8 mouse cellular contexts compared by ENCODE assay signal in genomic region chr4:124277456-124278181, GRCm38 (mm10).
DNase-seq lines count a peak whose midpoint lies in the region; ATAC-seq lines count a peak whose summit lies in the region.

No protein-coding gene starts in this region.

- H3K4me3 ChIP-seq in embryonic facial prominence, embryonic 12.5 days, result peak overlapping the region; percentile 41
- H3K4me3 ChIP-seq in hindbrain, embryonic 12.5 days, result peak overlapping the region; percentile 31
- peak overlapping the region; percentile 36 for H3K4me3 ChIP-seq in midbrain, embryonic 11.5 days (ENCODE audit: low read depth, low read length)

- peak overlapping the region; percentile 64 for H3K9ac ChIP-seq in embryonic facial prominence, embryonic 12.5 days
- peak overlapping the region; percentile 55 for H3K9ac ChIP-seq in hindbrain, embryonic 12.5 days
- peak overlapping the region; percentile 78 for H3K9ac ChIP-seq in midbrain, embryonic 11.5 days (ENCODE audit: low read length)

- peak; percentile 54; the same call in 1 of the 2 replicates for ATAC-seq in embryonic facial prominence, embryonic 12.5 days (ENCODE audit: insufficient number of reproducible peaks, insufficient read depth, low FRiP score, low TSS enrichment)
- peak; percentile 69 for ATAC-seq in hindbrain, embryonic 12.5 days (ENCODE audit: low FRiP score)
- peak; percentile 77 for ATAC-seq in midbrain, embryonic 11.5 days (ENCODE audit: low FRiP score)

- H3K4me1 ChIP-seq in embryonic facial prominence, embryonic 12.5 days, result peaks cover 14% of the 10 kb centered on the region; the same call in 1 of the 2 replicates
- H3K4me1 ChIP-seq in hindbrain, embryonic 12.5 days, result peaks cover 28% of the 10 kb centered on the region
- H3K4me1 ChIP-seq in midbrain, embryonic 11.5 days (ENCODE audit: control insufficient read depth, insufficient read depth, low read length), result peaks cover 26% of the 10 kb centered on the region

- DNase-seq in kidney, postnatal 4 days, result peak; percentile 28 to 30
- no peak for DNase-seq in kidney, adult 18-20 months
- DNase-seq in midbrain, embryonic 11.5 days (ENCODE audit: low spot score, missing footprints), result peak; percentile 96
- no peak for DNase-seq in thymus, postnatal 10 days (ENCODE audit: low spot score in 2 of 2)
- no peak for DNase-seq in thymus, postnatal 0 days (ENCODE audit: low spot score)
- DNase-seq in spleen, postnatal 10 days (ENCODE audit: low spot score in 2 of 2), result no peak

- H3K4me2 ChIP-seq in embryonic facial prominence, embryonic 12.5 days (replicated peaks), result peak overlapping the region; percentile 85
- H3K4me2 ChIP-seq in hindbrain, embryonic 12.5 days (replicated peaks), result peak overlapping the region; percentile 82
- peak overlapping the region; percentile 76 for H3K4me2 ChIP-seq in midbrain, embryonic 11.5 days

- peak overlapping the region; percentile 85 for H3K27ac ChIP-seq in embryonic facial prominence, embryonic 12.5 days
- peak overlapping the region; percentile 82 for H3K27ac ChIP-seq in hindbrain, embryonic 12.5 days
- peak overlapping the region; percentile 94 for H3K27ac ChIP-seq in midbrain, embryonic 11.5 days (ENCODE audit: low read depth, low read length)

- under 1% methylated on average over 42 of the region's 43 CpGs for WGBS in embryonic facial prominence, embryonic 12.5 days
- under 1% methylated on average over 43 of the region's 43 CpGs for WGBS in hindbrain, embryonic 12.5 days
- WGBS in midbrain, embryonic 11.5 days, result under 1% methylated on average over 42 of the region's 43 CpGs

- no peaks in the 10 kb centered on the region for H3K9me3 ChIP-seq in embryonic facial prominence, embryonic 12.5 days
- H3K9me3 ChIP-seq in hindbrain, embryonic 12.5 days (replicated peaks), result no peaks in the 10 kb centered on the region
- no peaks in the 10 kb centered on the region for H3K9me3 ChIP-seq in midbrain, embryonic 11.5 days (ENCODE audit: control insufficient read depth, low read length)

- H3K36me3 ChIP-seq in embryonic facial prominence, embryonic 12.5 days, result no peaks in the 10 kb centered on the region
- no peaks in the 10 kb centered on the region for H3K36me3 ChIP-seq in hindbrain, embryonic 12.5 days
- no peaks in the 10 kb centered on the region for H3K36me3 ChIP-seq in midbrain, embryonic 11.5 days (ENCODE audit: control insufficient read depth, insufficient read depth, low read length)

- H3K27me3 ChIP-seq in embryonic facial prominence, embryonic 12.5 days, result no peaks in the 10 kb centered on the region
- H3K27me3 ChIP-seq in hindbrain, embryonic 12.5 days, result peaks cover 12% of the 10 kb centered on the region
- H3K27me3 ChIP-seq in midbrain, embryonic 11.5 days (ENCODE audit: control insufficient read depth, insufficient read depth, low read length), result 0 out of 2 replicates have a peak, but pooled peaks cover 2% of the 10 kb centered on the region

Comparison
In these comparisons a context has a peak if more than half of its experiments do, and no peak if none do; other contexts are left out.
1. DNase-seq: peak in kidney, postnatal 4 days (2 of 2) and midbrain, embryonic 11.5 days (single experiment); none in kidney, adult 18-20 months (single experiment), thymus, postnatal 10 days (0 of 2), thymus, postnatal 0 days (single experiment) and spleen, postnatal 10 days (0 of 2).
2. Peak in every context shown above with its lines, with median percentiles within 50 percentile points of each other: ATAC-seq, H3K27ac ChIP-seq, H3K4me2 ChIP-seq, H3K4me3 ChIP-seq and H3K9ac ChIP-seq.